Mouse (Mus musculus) neutrophil, adult 5-6 weeks (primary cell): ENCODE measurements around the gene Zfp512b. TPM values are rescaled to one million over a fixed set of nuclear protein-coding genes. Genes with fewer than 3 reads are reported as not detected.

Experiments
- ATAC-seq: fragments of 151-379, 151-347 bp; 2 replicates; pipeline ENCODE4 v1.8.0; 2017; ENCODE audit warnings: mild to moderate bottlenecking, moderate TSS enrichment; ENCODE audit not compliant: insufficient number of reproducible peaks, poor library complexity, low FRiP score, severe bottlenecking; ENCODE audit errors: extremely low read depth
- total RNA-seq: library from RNA; stranded (forward); fragments of 200-1000 nt; gene quantifications from 2 replicates; pipeline ENCODE4 v1.2.3, GENCODE M21; 2017

The Zfp512b gene
- total RNA-seq, result 24.6 and 26.6 TPM in 2 replicates

GRCm38 (mm10) chr2:181592231-181593041, at the start of gene Zfp512b:
Zfp512b (minus strand) TSS chr2:181592803.
- peak; percentile 5 for ATAC-seq

- ATAC-seq, result no peak
Measured at GRCm38 (mm10) chr2:181635865-181636264, 43.3 kb upstream of the Zfp512b start.

- ATAC-seq, result no peak
Measured at GRCm38 (mm10) chr2:181632624-181633023, 40.0 kb upstream of the Zfp512b start.

GRCm38 (mm10) chr2:181628471-181628870, 35.9 kb upstream of the Zfp512b start:
- ATAC-seq, result no peak

- no peak for ATAC-seq
Measured at GRCm38 (mm10) chr2:181623401-181623800, 30.8 kb upstream of the Zfp512b start.

- no peak for ATAC-seq
Measured at GRCm38 (mm10) chr2:181618761-181619495, 26.3 kb upstream of the Zfp512b start.

GRCm38 (mm10) chr2:181602367-181602766, 9.8 kb upstream of the Zfp512b start:
- no peak for ATAC-seq

- no peak for ATAC-seq
Measured at GRCm38 (mm10) chr2:181601751-181602145, 9.1 kb upstream of the Zfp512b start.

- peak; percentile 95 for ATAC-seq
Measured at GRCm38 (mm10) chr2:181600828-181601750, 8.5 kb upstream of the Zfp512b start.

- no peak for ATAC-seq
Measured at GRCm38 (mm10) chr2:181600226-181600758, 7.7 kb upstream of the Zfp512b start.

- peak; percentile 41 for ATAC-seq
Measured at GRCm38 (mm10) chr2:181598454-181599351, 6.1 kb upstream of the Zfp512b start, which contains the start of gene Samd10. Samd10 (minus strand) TSS chr2:181599212.

- no peak for ATAC-seq
Measured at GRCm38 (mm10) chr2:181597378-181598061, 4.9 kb upstream of the Zfp512b start.

GRCm38 (mm10) chr2:181596221-181596960, 3.8 kb upstream of the Zfp512b start:
- ATAC-seq, result no peak

GRCm38 (mm10) chr2:181594946-181595696, 2.5 kb upstream of the Zfp512b start:
- no peak for ATAC-seq

GRCm38 (mm10) chr2:181593937-181594336, 1.3 kb upstream of the Zfp512b start:
- ATAC-seq, result no peak

GRCm38 (mm10) chr2:181593042-181593421, 429 bp upstream of the Zfp512b start:
- no peak for ATAC-seq
